Mouse (Mus musculus) heart, adult 2 months (tissue): Measurements from ENCODE around the gene Glyctk.

Source experiments
- CTCF ChIP-seq: fragments of 200-600 bp; IDR thresholded peaks from 2 replicates; pipeline ENCODE4 v1.8.1; 2022; ENCODE audit warnings: antibody characterized with exemption, mild to moderate bottlenecking, moderate library complexity
- POLR2A ChIP-seq: fragments of 200-500 bp; IDR thresholded peaks from 2 replicates; pipeline ENCODE4 v1.6.1; 2011; ENCODE audit warnings: mild to moderate bottlenecking, low read depth, low read length, control low read depth; ENCODE audit not compliant: insufficient read depth

GRCm38 (mm10) chr9:106195693-106196092, 37.8 kb upstream of the Glyctk start:
- TF ChIP-seq CTCF: no peak
- TF ChIP-seq POLR2A: no peak
